Mouse (Mus musculus): ENCODE data around the gene Tomm40. TPM values are rescaled to one million over a fixed set of nuclear protein-coding genes. Genes with fewer than 3 reads are reported as not detected.

Tomm40 gene
- polyA plus RNA-seq (2016; fragmentation: Nextera tagmentation; extraction: Ambion mirVana), result 136 and 149 TPM in 2 replicates

GRCm38 (mm10) chr7:19715239-19716054 lies at the start of gene Tomm40:
Gene Tomm40 (minus strand): TSS chr7:19715438.
- Histone ChIP-seq H3K4me1 (peaks cover 19% of the 10 kb centered on the region), H3K27me3 (no peaks in the 10 kb centered on the region), H3K27ac (peak within 1 kb of the TSS; percentile 91), H3K4me3 (replicated peaks) (peak within 1 kb of the TSS; percentile 99), H3K4me2 (peak within 1 kb of the TSS; percentile 97), H3K9me3 (peaks cover 2% of the 10 kb centered on the region), H3K36me3 (replicated peaks) (peaks cover 38% of the 10 kb centered on the region), H3K9ac (peak within 1 kb of the TSS; percentile 94)
- peak; percentile 99 for ATAC-seq (ENCODE audit: low FRiP score)
- WGBS, result under 1% methylated on average over 58 of the region's 59 CpGs

- Histone ChIP-seq H3K4me2 (no peak overlapping the region), H3K27me3 (peaks cover 17% of the 10 kb centered on the region), H3K9me3 (no peaks in the 10 kb centered on the region), H3K27ac (no peak overlapping the region), H3K4me3 (replicated peaks) (no peak overlapping the region), H3K9ac (no peak overlapping the region), H3K4me1 (peaks cover 3% of the 10 kb centered on the region), H3K36me3 (replicated peaks) (no peaks in the 10 kb centered on the region)
- ATAC-seq (ENCODE audit: low FRiP score), result no peak
- WGBS, result 94% methylated on average over 9 of the region's 9 CpGs
These were observed 49.3 kb upstream of the Tomm40 start for GRCm38 (mm10) chr7:19764581-19764980.

- no peaks in the 10 kb centered on the region for H3K36me3 ChIP-seq (replicated peaks)
- no peak overlapping the region for H3K4me2 ChIP-seq
- H3K27me3 ChIP-seq, result peaks cover 11% of the 10 kb centered on the region
- WGBS, result 90% methylated on average over 13 of the region's 13 CpGs
- H3K27ac ChIP-seq, result no peak overlapping the region
- H3K4me3 ChIP-seq (replicated peaks), result no peak overlapping the region
- H3K4me1 ChIP-seq, result no peaks in the 10 kb centered on the region
- H3K9ac ChIP-seq, result no peak overlapping the region
- ATAC-seq (ENCODE audit: low FRiP score), result no peak
- no peaks in the 10 kb centered on the region for H3K9me3 ChIP-seq
These were observed 48.7 kb upstream of the Tomm40 start for GRCm38 (mm10) chr7:19763829-19764477.

GRCm38 (mm10) chr7:19762283-19762682 lies 47.0 kb upstream of the Tomm40 start:
- Histone ChIP-seq H3K4me1 (no peaks in the 10 kb centered on the region), H3K36me3 (replicated peaks) (no peaks in the 10 kb centered on the region), H3K27me3 (no peaks in the 10 kb centered on the region), H3K9ac (no peak overlapping the region), H3K9me3 (no peaks in the 10 kb centered on the region), H3K27ac (no peak overlapping the region), H3K4me2 (no peak overlapping the region), H3K4me3 (replicated peaks) (no peak overlapping the region)
- ATAC-seq (ENCODE audit: low FRiP score), result no peak
- WGBS, result 90% methylated on average over 11 of the region's 11 CpGs

- Histone ChIP-seq H3K27ac (no peak overlapping the region), H3K4me1 (no peaks in the 10 kb centered on the region), H3K9me3 (no peaks in the 10 kb centered on the region), H3K27me3 (no peaks in the 10 kb centered on the region), H3K4me3 (replicated peaks) (no peak overlapping the region), H3K9ac (no peak overlapping the region), H3K4me2 (no peak overlapping the region), H3K36me3 (replicated peaks) (no peaks in the 10 kb centered on the region)
- WGBS, result 91% methylated on average over 13 of the region's 13 CpGs
- no peak for ATAC-seq (ENCODE audit: low FRiP score)
These were observed 44.8 kb upstream of the Tomm40 start for GRCm38 (mm10) chr7:19760021-19760420.

- H3K9me3 ChIP-seq, result no peaks in the 10 kb centered on the region
- no peak for ATAC-seq (ENCODE audit: low FRiP score)
- WGBS, result 92% methylated on average over 13 of the region's 13 CpGs
- no peaks in the 10 kb centered on the region for H3K27me3 ChIP-seq
- no peaks in the 10 kb centered on the region for H3K36me3 ChIP-seq (replicated peaks)
- H3K4me2 ChIP-seq, result no peak overlapping the region
- no peak overlapping the region for H3K4me3 ChIP-seq (replicated peaks)
- no peak overlapping the region for H3K27ac ChIP-seq
- H3K9ac ChIP-seq, result no peak overlapping the region
- no peaks in the 10 kb centered on the region for H3K4me1 ChIP-seq
These were observed 43.4 kb upstream of the Tomm40 start for GRCm38 (mm10) chr7:19758623-19759022.

GRCm38 (mm10) chr7:19755851-19756786 lies 40.9 kb upstream of the Tomm40 start:
- Histone ChIP-seq H3K27ac (no peak overlapping the region), H3K4me3 (replicated peaks) (no peak overlapping the region), H3K9ac (no peak overlapping the region), H3K27me3 (no peaks in the 10 kb centered on the region), H3K36me3 (replicated peaks) (no peaks in the 10 kb centered on the region), H3K4me2 (no peak overlapping the region), H3K9me3 (no peaks in the 10 kb centered on the region), H3K4me1 (no peaks in the 10 kb centered on the region)
- WGBS, result 83% methylated on average over 22 of the region's 24 CpGs
- ATAC-seq (ENCODE audit: low FRiP score), result no peak

- WGBS, result 85% methylated on average over 2 of the region's 2 CpGs
- ATAC-seq (ENCODE audit: low FRiP score), result no peak
- Histone ChIP-seq H3K27me3 (no peaks in the 10 kb centered on the region), H3K9ac (no peak overlapping the region), H3K36me3 (replicated peaks) (no peaks in the 10 kb centered on the region), H3K27ac (no peak overlapping the region), H3K4me3 (replicated peaks) (no peak overlapping the region), H3K4me1 (peaks cover 6% of the 10 kb centered on the region), H3K9me3 (no peaks in the 10 kb centered on the region), H3K4me2 (no peak overlapping the region)
These were observed 39.8 kb upstream of the Tomm40 start for GRCm38 (mm10) chr7:19755008-19755407.

- no peak for ATAC-seq (ENCODE audit: low FRiP score)
- Histone ChIP-seq H3K9ac (no peak overlapping the region), H3K27me3 (no peaks in the 10 kb centered on the region), H3K36me3 (replicated peaks) (no peaks in the 10 kb centered on the region), H3K9me3 (no peaks in the 10 kb centered on the region), H3K27ac (no peak overlapping the region), H3K4me2 (no peak overlapping the region), H3K4me3 (replicated peaks) (no peak overlapping the region), H3K4me1 (peaks cover 6% of the 10 kb centered on the region)
- 75% methylated on average over 1 of the region's 1 CpGs for WGBS
These were observed 38.8 kb upstream of the Tomm40 start for GRCm38 (mm10) chr7:19754065-19754464.

GRCm38 (mm10) chr7:19753587-19753986 lies 38.3 kb upstream of the Tomm40 start:
- WGBS, result 80% methylated on average over 7 of the region's 7 CpGs
- H3K4me2 ChIP-seq, result no peak overlapping the region
- peaks cover 9% of the 10 kb centered on the region for H3K4me1 ChIP-seq
- H3K36me3 ChIP-seq (replicated peaks), result no peaks in the 10 kb centered on the region
- no peak overlapping the region for H3K27ac ChIP-seq
- H3K9ac ChIP-seq, result no peak overlapping the region
- no peaks in the 10 kb centered on the region for H3K9me3 ChIP-seq
- no peak overlapping the region for H3K4me3 ChIP-seq (replicated peaks)
- ATAC-seq (ENCODE audit: low FRiP score), result no peak
- no peaks in the 10 kb centered on the region for H3K27me3 ChIP-seq

- peaks cover 18% of the 10 kb centered on the region for H3K4me1 ChIP-seq
- WGBS, result 70% methylated on average over 8 of the region's 8 CpGs
- H3K36me3 ChIP-seq (replicated peaks), result no peaks in the 10 kb centered on the region
- H3K27me3 ChIP-seq, result no peaks in the 10 kb centered on the region
- no peaks in the 10 kb centered on the region for H3K9me3 ChIP-seq
- no peak for ATAC-seq (ENCODE audit: low FRiP score)
- no peak overlapping the region for H3K9ac ChIP-seq
- no peak overlapping the region for H3K27ac ChIP-seq
- H3K4me3 ChIP-seq (replicated peaks), result no peak overlapping the region
- no peak overlapping the region for H3K4me2 ChIP-seq
These were observed 37.4 kb upstream of the Tomm40 start for GRCm38 (mm10) chr7:19752652-19753051.

GRCm38 (mm10) chr7:19751070-19751383 lies 35.8 kb upstream of the Tomm40 start:
- H3K9ac ChIP-seq, result no peak overlapping the region

More at GRCm38 (mm10) chr7:19751070-19751383, 35.8 kb upstream of the Tomm40 start:
- WGBS, result 48% methylated on average over 4 of the region's 4 CpGs
- no peaks in the 10 kb centered on the region for H3K9me3 ChIP-seq
- no peak overlapping the region for H3K4me2 ChIP-seq
- ATAC-seq (ENCODE audit: low FRiP score), result no peak
- no peak overlapping the region for H3K4me3 ChIP-seq (replicated peaks)
- H3K4me1 ChIP-seq, result peaks cover 33% of the 10 kb centered on the region
- no peaks in the 10 kb centered on the region for H3K36me3 ChIP-seq (replicated peaks)
- no peak overlapping the region for H3K27ac ChIP-seq
- H3K27me3 ChIP-seq, result no peaks in the 10 kb centered on the region
